Mouse (Mus musculus) megakaryocyte, embryonic 14.5 days (primary cell): ENCODE results near the gene Sema3d.

ENCODE experiments used
- FLI1 ChIP-seq: IDR thresholded peaks from 2 replicates; pipeline ENCODE4 v1.6.1; 2012; ENCODE audit warnings: low read length, inconsistent platforms, mixed read lengths
- GATA1 ChIP-seq: IDR thresholded peaks from 3 replicates; pipeline ENCODE4 v1.6.1; 2012; ENCODE audit warnings: mixed read lengths, low read length, inconsistent platforms, borderline replicate concordance

DNA sequence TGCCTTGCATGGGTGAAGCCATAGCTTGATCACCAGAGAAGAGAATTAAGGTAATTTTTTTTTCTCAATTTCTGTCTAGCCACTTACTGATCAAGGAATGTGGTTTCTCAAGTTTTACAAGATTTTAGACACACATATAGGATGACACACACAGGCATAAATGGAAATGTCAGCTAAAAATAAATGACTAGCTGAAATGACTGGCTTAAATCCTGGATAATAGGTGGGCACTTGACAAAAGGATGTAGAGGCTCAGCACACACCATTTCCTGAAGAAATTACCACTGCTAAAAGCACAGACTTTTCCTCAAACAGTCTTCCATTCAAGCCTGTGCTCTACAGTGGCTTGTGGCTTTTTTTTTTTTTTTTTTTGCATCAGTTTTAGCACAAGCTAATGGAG, 21.0 kb downstream of the Sema3d start:
- TF ChIP-seq GATA1 (no peak), FLI1 (no peak)
